Mouse (Mus musculus): Measurements from ENCODE around the gene Trpv6.

The Trpv6 gene

DNA sequence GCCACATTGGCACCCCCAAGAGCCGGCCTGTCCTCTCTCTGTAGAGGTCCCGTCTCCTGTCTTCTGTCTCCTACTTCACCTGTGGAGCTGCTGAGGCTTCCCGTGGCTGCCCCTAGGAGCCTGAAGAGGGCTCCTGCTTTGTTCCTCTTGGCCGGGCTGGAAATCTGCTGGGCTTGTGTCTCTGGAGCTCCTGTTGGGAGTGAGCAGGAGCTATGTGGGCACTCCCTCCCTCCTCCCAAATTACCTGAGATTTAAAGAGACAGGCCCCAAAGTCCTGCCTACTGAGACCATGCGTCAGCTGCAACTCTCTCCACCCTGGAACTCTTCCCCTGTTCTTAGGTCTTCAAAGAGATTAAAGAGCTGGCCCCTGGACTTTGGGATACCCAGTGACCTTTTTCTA lies at the start of gene Trpv6:
Gene Trpv6, minus strand, starts transcription at position 228 of the 400 bp plus-strand sequence.
- no peak for DNase-seq

DNA sequence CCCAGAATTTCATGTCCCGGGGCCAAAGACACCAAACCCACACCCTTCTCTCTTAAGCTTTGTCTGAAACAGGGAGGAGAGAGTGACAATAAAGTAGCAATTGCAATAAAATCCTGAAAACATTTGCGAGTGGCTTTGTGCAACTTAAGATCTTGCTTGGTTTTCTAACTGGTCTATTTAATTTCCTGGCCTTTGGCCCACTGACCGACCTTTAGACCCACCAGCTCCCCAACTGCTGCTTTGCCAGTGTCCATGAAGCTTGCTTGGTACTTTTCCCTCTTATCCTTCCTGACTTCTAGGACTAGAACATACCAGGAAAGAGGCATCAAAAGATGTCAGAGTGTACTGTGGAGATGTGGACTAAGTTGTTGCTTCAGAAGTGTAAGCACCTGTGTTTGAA lies 49.4 kb upstream of the Trpv6 start:
- DNase-seq, result no peak

DNA sequence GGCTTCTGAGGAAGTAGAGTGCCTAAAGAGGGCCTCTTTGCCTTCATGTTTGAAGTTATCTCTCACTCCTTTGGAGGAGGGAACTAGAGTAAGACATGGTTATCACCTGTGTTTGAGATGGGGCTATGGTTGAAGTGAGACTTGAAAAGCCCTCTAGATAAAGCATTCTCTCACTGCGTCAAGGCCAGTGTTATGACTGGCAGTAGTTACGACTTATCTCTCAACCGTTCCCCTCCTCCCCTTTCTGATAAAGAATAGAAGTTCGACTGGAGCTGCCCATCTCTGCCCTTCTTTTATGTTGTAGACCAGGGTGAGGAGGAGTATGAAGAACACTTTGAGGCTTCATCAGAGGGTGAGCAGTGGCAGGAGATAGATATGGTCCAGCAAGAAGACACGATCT lies 48.7 kb upstream of the Trpv6 start:
- no peak for DNase-seq

DNA sequence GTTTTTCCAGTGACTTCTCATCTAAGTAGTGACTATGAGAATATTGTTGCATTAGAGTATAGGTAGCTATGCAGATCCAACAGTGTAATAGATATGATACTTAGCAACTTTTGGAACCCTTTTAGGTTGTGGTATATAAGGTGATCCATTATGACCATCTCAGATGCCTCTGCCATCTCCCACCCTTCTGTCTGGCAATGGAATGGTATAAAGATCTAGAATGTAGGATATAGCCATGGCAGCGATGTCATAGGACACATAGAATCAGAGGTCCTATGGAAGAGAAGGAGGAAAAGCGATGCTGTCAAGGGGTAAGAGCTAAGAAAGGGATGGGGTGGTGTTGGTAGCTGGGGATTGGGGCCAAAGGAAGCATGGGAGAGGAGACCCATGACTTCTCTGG lies 47.9 kb upstream of the Trpv6 start, which contains the start of gene Llcfc1:
Gene Llcfc1, plus strand, starts transcription at position 301 of the 400 bp plus-strand sequence.
- no peak for DNase-seq

DNA sequence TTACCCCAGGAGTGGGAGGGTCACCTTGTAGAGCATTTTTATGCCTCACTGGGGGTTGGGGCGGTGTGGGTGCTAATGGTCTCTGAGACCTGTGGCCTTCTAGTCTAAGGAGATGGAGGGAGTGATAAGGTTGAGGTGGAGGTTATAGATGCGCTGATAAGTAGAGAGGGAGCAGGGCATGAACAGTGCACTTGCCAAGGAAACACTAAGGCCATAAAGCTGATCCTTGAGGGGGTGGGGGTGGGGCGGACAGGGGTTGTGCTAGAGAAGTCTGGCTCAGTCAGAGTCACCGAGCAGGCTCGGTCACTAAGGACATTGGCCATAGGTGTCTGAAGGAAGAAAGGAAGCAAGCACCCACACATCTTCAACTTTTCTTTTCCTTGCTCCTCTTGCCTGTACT lies 45.5 kb upstream of the Trpv6 start:
- DNase-seq, result no peak

DNA sequence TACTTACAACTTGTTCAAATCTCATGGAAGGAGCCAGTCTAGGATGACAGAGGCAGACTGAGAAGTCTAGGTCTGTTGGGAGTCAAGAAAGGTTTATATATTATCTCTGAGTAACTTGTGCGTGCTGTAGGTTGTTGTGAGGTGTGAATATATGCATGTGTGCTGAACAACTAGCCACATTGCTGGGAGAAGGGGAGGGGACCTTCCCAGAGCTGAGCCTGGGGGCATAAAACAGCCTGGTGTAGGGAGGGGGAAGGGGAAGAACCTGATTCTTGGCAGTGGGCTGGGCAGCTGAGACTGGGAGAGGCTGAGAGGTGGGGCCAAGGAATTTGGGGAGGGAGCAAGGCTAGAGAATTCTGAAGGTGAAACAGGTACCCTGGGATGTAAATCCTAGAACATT lies 44.5 kb upstream of the Trpv6 start, which contains the start of gene Trpv5:
Gene Trpv5, minus strand, starts transcription at position 101 of the 400 bp plus-strand sequence.
- DNase-seq, result no peak

DNA sequence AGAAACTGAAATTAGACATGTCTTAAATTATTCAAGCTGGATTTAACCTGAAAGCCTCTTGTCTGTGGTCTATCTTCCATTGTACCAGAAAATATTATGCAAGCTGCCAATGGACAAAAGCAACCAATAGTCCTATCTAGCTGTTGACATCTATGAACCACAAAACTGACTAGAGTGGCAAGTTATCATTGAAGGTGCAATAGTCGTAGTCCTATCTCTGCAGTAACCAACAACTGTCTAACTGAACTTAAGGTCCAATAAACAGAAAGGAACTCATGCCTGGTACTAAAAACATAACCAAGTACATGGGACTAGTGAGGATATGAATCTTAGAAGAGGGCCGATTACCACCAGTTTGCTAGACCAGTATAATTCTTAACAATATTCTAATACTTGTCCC lies 40.3 kb upstream of the Trpv6 start:
- no peak for DNase-seq

DNA sequence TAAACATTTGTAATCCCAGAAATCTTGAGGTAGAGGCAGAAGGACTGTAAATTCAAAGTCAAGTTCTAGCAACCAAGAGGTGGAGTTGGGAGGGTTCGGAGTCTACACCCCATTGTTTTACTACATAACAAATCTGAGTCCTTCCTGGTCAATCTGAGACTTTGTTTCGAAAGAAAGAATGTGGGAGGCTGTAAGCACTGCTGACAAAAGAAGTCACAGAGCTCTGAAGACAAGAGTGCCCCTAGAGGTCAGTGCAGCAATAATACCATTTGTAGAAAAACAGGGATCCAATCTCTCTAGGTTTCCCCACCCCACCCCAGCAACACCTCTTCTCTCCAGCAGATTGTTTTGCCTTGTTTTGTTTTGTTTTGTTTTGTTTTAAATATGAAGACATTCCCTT lies 26.1 kb upstream of the Trpv6 start:
- peak; percentile 23 for DNase-seq

DNA sequence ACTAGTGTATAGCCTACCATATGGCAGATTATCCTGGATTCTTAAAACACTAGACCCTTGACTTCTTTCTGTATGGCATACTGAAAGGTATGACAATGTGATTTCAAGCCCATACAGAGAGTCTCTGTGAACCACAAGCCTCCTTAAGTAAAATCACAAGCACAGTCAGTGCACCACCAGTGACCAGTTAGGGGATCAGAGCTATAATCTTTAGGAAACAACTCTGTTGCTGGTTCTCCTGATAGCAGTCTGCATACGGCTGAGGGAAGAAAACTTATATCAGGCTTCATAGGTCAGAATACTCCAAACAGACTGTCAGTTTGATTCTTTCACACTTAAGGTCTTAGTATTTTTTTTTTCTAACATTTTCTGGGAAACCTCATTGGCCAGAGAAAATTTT lies 22.3 kb upstream of the Trpv6 start:
- DNase-seq, result no peak

DNA sequence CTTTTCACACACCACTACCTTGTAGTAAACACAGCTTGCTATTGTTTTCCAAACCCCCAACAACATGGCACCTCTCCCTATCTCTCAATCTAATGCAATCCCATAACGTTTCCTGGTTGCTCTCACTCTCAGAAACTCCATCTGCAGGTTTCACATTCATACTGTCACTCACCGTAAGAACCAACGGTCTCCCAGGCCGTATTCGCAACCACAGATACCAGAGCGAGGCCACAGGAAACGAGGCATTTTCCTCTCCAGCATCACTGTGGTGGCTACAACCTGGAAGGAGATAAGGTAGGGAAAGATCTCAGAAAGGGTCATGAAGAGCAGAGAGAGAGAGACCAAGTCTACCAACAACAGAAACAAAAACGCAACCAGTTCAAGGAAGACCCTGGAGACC lies 18.4 kb upstream of the Trpv6 start:
- no peak for DNase-seq

DNA sequence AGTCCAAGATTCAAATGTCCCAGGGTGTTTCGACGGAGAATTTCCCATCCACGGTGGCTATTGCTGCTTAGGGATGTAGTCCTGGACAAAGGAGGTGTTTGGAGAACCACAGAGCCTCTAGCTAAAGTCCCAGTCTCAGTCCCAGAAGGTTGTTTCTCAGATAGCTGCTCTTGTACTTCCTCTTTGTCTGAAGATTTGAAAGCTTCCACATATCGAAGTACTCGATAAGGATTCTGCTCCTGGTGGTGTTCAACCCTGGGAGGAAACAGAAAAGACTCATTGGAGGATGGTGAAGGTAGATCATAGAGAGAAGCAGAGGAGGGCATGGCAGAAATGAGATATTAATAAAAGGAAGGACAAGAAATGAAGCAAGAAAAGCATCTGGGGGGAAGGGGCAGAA lies 17.0 kb upstream of the Trpv6 start:
- DNase-seq, result no peak

DNA sequence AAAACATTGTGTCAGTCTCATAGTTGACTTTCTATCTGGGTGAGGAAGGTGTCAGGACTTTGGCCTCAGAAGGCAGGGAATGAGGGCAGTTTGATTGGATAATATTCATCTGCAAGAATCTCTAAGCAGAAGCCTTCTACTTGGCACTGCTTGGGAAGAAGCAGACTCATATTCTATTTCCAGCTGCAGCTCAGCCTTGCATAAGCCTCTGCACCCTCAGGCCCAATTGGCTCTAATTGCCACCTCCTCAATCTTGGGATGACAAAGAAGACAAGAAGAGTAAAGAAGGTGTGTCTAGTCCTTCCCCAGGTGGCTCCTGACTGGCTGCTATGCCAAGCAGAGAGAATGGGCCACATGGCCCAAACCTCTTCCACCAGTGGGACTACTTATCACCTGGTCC lies 10.5 kb upstream of the Trpv6 start:
- no peak for DNase-seq

DNA sequence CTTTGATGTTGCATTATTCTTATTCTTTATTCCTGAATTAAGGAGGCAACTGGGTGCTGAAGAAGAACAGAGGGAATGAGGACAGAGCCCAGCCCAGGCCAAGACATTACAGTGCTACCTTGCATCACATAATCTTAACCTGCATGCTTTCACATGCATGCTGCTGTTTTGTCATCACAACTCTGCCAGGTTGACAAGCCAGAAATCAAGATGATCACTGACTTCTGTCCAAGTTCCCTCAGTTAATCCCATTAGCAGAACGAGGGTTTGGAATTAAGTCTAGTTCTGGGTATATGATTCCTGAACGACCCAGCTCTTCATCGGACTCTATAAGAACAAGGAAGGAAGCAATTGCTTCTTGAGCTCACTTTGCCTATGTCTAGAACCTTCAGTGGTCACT lies 10.0 kb upstream of the Trpv6 start:
- DNase-seq, result no peak

DNA sequence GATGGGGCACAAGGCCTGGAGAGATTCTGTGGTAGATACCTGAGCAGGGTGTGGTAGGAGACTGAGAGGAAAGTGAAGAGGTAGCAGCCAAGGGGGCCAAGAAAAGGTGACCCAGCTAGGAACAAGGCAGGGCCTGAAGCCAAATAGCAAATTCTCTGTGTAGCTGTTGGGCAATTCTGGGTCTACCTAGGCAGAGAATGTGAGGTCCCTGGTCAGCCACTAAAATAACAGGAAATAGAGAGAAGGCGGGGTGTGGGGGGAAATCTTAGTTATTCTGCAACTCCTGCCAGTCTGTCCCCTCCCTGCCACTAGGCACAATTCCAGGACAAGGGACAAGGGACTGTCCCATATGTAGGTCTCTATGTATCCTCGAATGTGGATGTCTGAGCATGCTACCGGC lies 7.0 kb upstream of the Trpv6 start:
- DNase-seq, result peak; percentile 65

DNA sequence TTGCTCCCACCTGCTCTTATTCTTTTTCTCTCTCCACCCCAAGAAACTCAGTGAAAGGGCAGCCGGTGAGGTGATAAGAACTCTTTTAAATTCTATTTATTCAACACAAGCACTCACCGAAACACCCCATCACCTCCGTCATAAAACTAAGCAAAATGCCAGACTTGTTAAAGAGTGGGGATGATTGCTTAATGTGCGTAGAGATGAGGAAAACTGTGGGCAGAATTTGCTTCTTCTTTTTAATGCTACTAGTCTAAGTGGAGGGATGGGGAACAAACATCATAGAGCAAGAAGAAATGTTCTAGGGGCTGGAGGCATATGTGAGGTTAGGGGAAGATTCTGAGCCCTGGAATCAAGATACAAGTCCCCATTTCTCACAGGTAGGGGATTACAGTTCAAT lies 6.6 kb upstream of the Trpv6 start:
- DNase-seq, result no peak

DNA sequence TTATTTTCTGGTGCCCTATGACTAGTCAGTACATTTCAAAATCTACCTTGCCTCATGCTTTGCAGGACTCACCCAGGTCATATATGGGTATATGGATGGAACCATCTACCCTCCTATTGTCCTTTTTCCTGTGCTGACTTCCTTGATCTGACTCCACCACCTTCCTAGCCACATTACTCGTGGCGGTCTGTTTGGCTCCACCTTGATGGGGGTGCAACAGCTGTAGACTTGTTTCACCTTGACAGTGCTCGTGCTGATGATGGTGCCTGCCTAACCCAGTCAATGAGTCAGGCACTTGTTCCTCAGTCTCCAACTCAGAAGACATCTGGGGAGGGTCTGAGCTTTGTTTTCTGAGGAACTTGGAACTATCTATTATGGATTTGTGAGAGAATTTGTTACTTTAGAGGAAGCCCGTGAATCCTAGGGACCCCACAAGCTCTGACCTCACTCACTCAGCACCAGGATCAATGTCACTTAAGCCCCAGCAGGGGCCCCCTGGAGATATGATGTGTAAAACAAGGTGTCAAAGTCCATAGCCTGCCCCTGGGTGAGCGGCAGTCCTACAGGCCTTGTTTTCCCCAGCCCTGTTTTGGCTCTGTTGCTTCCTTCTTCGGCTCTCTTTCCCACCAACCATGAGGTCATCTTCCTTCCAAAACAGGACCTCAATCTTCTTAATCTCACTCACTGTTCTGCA lies 5.1 kb upstream of the Trpv6 start:
- DNase-seq, result no peak

DNA sequence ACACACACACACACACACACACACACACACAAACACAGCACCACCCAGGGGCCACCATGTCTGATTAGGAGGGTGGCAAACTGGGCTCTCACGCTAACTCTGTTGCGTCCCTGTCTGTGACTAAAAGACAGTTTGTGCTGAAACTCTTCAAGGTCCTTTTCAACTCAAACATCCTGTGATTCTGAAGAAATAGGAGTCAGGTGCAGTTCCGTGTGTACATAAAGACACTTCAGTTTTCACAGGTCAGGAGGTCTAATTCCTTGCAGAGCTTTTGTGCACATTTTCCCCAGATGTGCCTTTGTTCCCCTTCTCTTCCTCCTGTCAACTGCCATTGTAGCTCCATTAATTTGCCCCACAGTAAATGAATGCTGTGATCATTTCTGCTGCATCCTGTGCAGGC lies 4.2 kb upstream of the Trpv6 start:
- DNase-seq, result no peak

DNA sequence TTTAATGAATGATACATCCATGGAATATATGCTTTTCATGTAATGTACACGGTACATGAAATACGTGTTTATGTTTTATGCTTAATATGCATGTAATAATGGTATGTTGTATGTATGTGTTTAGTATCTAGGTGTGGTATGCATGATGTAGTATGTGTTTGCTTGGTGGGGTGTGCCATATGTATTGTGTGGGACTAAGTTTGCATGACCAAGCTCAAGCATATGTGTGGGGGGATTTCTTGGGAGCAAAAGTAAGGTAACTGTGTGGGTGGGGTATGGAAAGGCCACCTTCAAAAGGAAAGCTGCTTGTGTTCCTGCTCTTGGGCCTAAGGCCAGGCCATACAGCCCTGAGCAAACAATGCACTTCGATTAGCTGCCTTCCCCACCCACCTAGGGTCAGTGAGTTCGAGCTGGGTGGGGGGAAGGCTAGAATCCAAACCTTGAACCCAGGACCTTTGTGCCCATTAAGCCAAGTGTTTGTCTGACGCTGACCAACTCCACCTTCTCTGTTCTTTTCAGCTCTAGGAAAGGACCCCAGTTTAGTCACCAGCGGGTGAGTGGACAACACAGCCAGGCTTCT lies 1.8 kb upstream of the Trpv6 start:
- no peak for DNase-seq

DNA sequence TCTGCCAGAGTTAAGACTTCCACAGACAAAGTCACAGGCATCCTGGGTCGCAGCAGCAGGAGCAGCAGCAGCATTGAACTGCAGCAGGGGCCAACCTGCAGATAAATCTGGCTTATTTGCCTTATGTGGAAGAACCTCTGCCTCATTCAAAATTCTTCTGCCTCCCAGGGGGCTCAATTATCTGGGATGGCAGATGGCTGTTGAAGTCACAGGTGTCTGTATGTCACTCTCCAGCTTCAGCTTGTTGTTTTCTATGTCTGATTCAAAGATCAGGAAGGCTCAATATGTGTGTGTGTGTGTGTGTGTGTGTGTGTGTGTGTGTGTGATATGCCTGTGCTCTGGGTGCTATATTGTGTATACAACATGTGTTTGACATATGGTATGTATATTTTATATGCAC lies 1.2 kb upstream of the Trpv6 start:
- no peak for DNase-seq

DNA sequence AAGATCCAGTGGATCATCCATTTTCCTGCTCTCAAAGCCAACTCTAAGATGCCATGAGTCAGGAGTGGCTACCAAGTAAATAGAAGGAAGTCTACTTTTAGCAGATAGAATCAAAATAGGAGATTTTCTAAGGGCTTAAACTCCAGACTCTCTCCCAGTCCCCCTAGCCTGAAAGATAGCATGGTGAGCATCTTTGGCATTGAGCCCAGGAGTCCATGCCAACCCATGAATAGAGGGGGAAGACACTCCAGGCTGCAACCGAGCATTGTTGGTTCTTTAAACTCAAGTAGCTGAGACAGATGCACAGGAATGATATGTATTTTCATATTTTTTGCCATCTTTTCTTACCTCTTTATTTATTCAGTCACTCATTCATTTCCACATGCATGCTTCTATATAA lies 994 bp downstream of the Trpv6 start:
- no peak for DNase-seq

DNA sequence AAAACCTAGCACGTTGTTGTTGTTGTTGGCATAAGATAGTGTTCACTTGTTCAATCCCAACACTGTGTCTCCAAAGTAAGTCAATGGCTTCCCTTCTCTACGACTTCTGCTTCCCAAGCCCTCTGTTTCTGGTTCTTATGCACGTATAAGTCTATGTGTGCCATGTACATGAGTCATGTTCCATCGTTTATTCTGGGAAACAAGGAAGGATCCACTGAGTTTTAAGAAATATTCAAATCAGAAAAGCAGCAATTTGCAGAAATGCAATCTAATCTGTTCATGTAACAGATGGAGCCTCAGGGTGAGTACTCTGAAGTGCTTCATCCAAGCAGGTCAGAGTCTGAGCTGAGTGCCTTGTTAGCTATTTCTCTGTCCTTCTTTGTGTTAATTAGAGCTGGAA lies 4.7 kb downstream of the Trpv6 start:
- no peak for DNase-seq

DNA sequence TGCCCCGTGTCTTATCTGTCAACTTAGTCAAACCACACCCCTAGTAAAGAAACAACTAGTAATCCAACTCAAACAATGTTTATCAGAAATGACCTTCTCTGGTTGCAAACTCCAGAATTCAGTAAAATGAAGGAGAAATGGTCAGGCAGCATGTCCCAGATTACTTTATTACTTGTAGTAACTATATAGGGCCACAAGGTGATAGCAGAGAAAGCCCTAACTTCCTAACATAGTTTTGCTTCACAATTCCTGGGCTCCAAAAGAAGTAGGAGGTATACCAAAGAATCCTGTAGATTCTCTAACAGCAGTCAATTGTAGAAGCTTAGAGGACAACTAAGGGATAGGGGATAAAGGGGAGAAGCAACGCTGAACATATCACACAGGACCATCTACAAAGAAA lies 5.4 kb downstream of the Trpv6 start:
- DNase-seq, result no peak

DNA sequence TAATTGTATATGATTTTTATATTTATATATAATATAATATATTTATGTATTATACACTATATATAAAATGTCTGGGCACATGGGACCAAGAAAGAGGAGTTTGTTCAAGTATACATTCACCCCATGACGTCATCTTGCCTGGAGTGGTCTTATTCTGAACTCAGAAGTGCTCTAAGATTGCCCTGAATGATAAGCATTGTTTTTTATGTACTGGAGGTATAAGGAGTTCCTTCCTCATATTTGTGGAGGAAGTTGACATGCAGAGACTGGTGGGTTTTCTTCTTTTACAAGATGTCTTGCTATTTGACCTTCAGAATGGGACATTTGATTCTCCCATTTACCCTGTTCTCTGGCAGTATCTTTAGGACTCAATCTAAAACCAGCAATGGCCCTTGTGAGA lies 8.0 kb downstream of the Trpv6 start:
- DNase-seq, result no peak

DNA sequence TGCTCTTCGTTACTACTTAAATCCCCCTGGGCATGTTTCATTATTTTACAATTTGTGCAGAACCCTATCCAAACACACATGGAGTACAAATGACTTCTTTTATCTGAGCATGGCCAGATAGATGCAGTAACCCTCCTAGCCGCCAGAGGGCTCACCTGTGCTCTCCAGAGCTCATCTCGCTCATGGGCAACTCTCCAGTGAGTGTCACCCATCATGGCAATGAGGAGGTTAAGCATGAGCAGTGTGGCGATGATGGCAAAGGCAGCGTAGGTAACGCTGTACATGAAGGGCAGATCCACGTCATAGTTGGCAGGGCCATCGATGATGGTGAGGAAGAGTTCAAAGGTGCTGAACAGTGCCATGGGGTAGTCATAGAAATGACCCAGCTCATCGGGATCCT lies 13.5 kb downstream of the Trpv6 start:
- peak; percentile 32 for DNase-seq

Data from lung, postnatal 10 days (tissue).